Mouse (Mus musculus) activated CD4-positive, CD25-positive, alpha-beta regulatory T cell, adult 9 weeks (primary cell): Measurements from ENCODE around the gene Ncor1. TPM values are rescaled to one million over a fixed set of nuclear protein-coding genes. Genes with fewer than 3 reads are reported as not detected.

Experiments used
- polyA plus RNA-seq: library from polyadenylated mRNA; unstranded; fragments of 100-300 nt; shearing (Covaris generic); gene quantifications from one replicate; pipeline ENCODE4 v1.2.1, GENCODE M21; 2017

Ncor1 gene
- 103 TPM for polyA plus RNA-seq

GRCm38 (mm10) chr11:62458276-62458724 lies at the start of gene Ncor1, which contains the start of gene Pigl:
Gene Ncor1, minus strand, starts transcription at chr11:62458541.
Gene Pigl, plus strand, starts transcription at chr11:62458460.

GRCm38 (mm10) chr11:62280675-62281600 lies 177.4 kb downstream of the Ncor1 start, which contains the start of the genes Zswim7 and Ttc19:
Gene Zswim7, minus strand, starts transcription at chr11:62281375.
Gene Ttc19, plus strand, starts transcription at chr11:62281473.

Other genes with a start within 250 kb of the Ncor1 start
- not detected for gene Adora2b, start 209.6 kb downstream of the Ncor1 start, polyA plus RNA-seq
- 8.4 TPM for gene Zswim7, start 177.2 kb downstream of the Ncor1 start, polyA plus RNA-seq
- 7.5 TPM for gene Ttc19, start 177.1 kb downstream of the Ncor1 start, polyA plus RNA-seq
- gene Pigl, start 81 bp downstream of the Ncor1 start, polyA plus RNA-seq: 14.0 TPM
- gene Cenpv, start 80.7 kb upstream of the Ncor1 start, polyA plus RNA-seq: not detected
- gene Ubb, start 92.6 kb upstream of the Ncor1 start, polyA plus RNA-seq: 2,601 TPM
- gene Trpv2, start 115.9 kb upstream of the Ncor1 start, polyA plus RNA-seq: 129 TPM
- gene Lrrc75a, start 190.0 kb upstream of the Ncor1 start, polyA plus RNA-seq: 1.6 TPM
- gene Mmgt2, start 190.1 kb upstream of the Ncor1 start, polyA plus RNA-seq: 44.2 TPM